Mouse (Mus musculus): ENCODE measurements around the gene Cela2a.
A peak's percentile ranks its signal among the peaks of the same experiment; 100 is the strongest.

Gene Cela2a

GRCm38 (mm10) chr4:141797545-141797944 is 28.4 kb downstream of the Cela2a start:
- Histone ChIP-seq H3K27me3 (ENCODE audit: control insufficient read depth, insufficient read depth, low read length, poor library complexity, severe bottlenecking) (no peaks in the 10 kb centered on the region), H3K36me3 (ENCODE audit: control insufficient read depth, insufficient read depth, low read length, poor library complexity, severe bottlenecking) (peaks cover 4% of the 10 kb centered on the region)
- DNase-seq (ENCODE audit: low read depth, low spot score), result no peak

DNA sequence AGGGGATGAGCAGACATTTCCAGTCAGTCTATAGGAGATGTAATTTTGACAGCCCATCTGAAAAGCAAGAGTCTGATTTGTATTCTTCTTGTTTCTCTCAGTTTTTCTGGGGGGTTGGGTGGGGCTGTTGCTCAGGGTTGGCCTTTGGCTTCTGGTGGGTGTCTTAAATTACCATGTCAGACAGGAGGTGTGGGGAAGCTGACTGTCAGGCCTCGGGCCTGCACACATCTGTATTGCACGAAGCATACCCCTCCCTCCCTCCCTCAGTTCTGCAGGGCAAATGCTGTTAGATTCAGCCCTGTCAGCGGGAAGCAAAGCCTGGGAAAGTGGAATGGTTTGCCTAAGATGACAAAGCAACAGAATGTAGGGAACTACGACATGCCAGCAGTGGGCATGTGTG is 29.0 kb downstream of the Cela2a start:
- DNase-seq (ENCODE audit: low read depth, low spot score), result no peak
- H3K36me3 ChIP-seq (ENCODE audit: control insufficient read depth, insufficient read depth, low read length, poor library complexity, severe bottlenecking), result peaks cover 4% of the 10 kb centered on the region
- H3K27me3 ChIP-seq (ENCODE audit: control insufficient read depth, insufficient read depth, low read length, poor library complexity, severe bottlenecking), result no peaks in the 10 kb centered on the region

GRCm38 (mm10) chr4:141796356-141796755 is 29.6 kb downstream of the Cela2a start:
- DNase-seq (ENCODE audit: low read depth, low spot score), result no peak
- Histone ChIP-seq H3K36me3 (ENCODE audit: control insufficient read depth, insufficient read depth, low read length, poor library complexity, severe bottlenecking) (peaks cover 4% of the 10 kb centered on the region), H3K27me3 (ENCODE audit: control insufficient read depth, insufficient read depth, low read length, poor library complexity, severe bottlenecking) (no peaks in the 10 kb centered on the region)

DNA sequence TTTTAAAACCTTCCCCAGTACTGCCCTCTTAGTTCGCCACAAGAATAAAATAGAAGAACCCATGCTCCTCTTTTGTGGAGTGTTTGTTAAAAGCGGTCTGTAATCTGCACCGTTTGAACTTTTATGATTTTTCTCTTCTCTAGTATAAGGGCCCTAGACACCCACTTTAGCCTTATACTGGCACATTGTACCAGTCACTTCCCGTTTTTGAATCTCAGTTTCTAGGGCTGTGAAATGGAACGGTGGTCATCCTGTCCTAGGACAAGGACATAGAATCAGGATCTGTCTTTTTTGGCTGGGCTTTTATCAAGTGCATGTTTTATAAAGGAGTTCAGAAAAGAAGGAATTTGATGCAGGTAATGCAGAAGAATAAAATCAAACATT is 31.8 kb downstream of the Cela2a start:
- Histone ChIP-seq H3K27me3 (ENCODE audit: control insufficient read depth, insufficient read depth, low read length, poor library complexity, severe bottlenecking) (no peaks in the 10 kb centered on the region), H3K36me3 (ENCODE audit: control insufficient read depth, insufficient read depth, low read length, poor library complexity, severe bottlenecking) (peaks cover 4% of the 10 kb centered on the region)
- peak; percentile 56 for DNase-seq (ENCODE audit: low read depth, low spot score)

- Histone ChIP-seq H3K27me3 (ENCODE audit: control insufficient read depth, insufficient read depth, low read length, poor library complexity, severe bottlenecking) (no peaks in the 10 kb centered on the region), H3K36me3 (ENCODE audit: control insufficient read depth, insufficient read depth, low read length, poor library complexity, severe bottlenecking) (peaks cover 4% of the 10 kb centered on the region)
- DNase-seq (ENCODE audit: low read depth, low spot score), result peak; percentile 98
Measured at GRCm38 (mm10) chr4:141793282-141794151, 32.4 kb downstream of the Cela2a start, which contains the start of gene Casp9. TSS of gene Casp9 (plus strand) at chr4:141793612.

DNA sequence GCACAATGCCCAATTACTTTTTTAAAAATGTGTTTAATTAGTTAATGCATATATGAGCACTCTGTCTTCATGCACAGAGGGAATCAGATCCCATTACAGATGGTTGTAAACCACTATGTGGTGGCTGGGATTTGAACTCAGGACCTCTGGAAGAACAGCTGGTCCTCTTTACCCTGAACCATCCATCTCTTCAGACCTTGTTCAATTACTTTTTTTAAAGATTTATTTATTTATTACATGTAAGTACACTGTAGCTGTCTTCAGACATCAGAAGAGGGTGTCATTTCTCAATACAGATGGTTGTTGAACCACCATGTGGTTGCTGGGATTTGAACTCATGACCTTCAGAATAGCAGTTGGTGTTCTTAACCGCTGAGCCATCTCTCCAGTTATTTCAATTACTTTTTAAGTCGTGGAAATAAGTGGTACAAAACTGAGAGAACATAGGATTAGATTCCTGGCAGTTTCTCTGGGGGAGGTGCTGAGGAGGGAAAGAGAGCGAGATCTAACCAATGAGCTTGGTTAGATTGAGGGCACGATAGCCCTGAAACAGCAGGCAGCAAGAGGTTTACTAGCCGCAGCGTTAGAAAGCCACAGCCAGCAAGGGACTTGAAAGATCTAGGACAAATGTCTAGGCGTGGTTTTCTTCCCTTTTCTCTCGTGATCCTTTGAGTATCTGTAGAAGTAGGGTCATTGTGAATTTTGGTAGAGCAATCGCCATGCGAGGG is 33.2 kb downstream of the Cela2a start:
- Histone ChIP-seq H3K36me3 (ENCODE audit: control insufficient read depth, insufficient read depth, low read length, poor library complexity, severe bottlenecking) (peaks cover 3% of the 10 kb centered on the region), H3K27me3 (ENCODE audit: control insufficient read depth, insufficient read depth, low read length, poor library complexity, severe bottlenecking) (no peaks in the 10 kb centered on the region)
- no peak for DNase-seq (ENCODE audit: low read depth, low spot score)

GRCm38 (mm10) chr4:141791951-141792350 is 34.0 kb downstream of the Cela2a start:
- DNase-seq (ENCODE audit: low read depth, low spot score), result no peak
- H3K36me3 ChIP-seq (ENCODE audit: control insufficient read depth, insufficient read depth, low read length, poor library complexity, severe bottlenecking), result no peaks in the 10 kb centered on the region; the same call in none of the 2 replicates
- H3K27me3 ChIP-seq (ENCODE audit: control insufficient read depth, insufficient read depth, low read length, poor library complexity, severe bottlenecking), result no peaks in the 10 kb centered on the region

- no peak for DNase-seq (ENCODE audit: low read depth, low spot score)
- H3K36me3 ChIP-seq (ENCODE audit: control insufficient read depth, insufficient read depth, low read length, poor library complexity, severe bottlenecking), result no peaks in the 10 kb centered on the region; the same call in 1 of the 2 replicates
- no peaks in the 10 kb centered on the region for H3K27me3 ChIP-seq (ENCODE audit: control insufficient read depth, insufficient read depth, low read length, poor library complexity, severe bottlenecking)
Measured at GRCm38 (mm10) chr4:141791486-141791885, 34.5 kb downstream of the Cela2a start.

DNA sequence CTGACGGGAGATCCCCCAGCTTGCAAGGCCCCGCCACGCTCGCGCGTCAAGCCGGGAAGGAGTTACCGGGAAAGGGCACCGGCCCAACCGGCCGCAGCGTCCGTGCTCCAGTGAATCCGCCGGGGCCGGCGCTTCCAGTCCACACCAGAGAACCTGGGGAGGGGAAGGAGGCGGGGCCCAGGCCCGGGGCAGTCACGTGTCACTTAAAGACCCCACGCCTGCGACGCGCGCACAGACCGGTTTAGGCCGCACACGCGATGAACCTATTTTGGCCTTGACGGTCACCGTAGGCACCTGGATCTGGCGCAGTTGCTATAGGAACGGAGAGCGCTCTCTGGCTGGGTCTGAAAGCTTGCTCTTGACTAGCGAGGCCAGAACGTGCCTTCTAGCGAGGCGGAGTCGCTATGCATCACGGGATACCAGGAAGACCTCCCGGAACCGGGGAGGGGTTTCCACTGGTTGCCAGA is 35.4 kb downstream of the Cela2a start, which contains the start of gene Dnajc16:
TSS of gene Dnajc16 (minus strand) at position 408 of the 467 bp plus-strand sequence.
- Histone ChIP-seq H3K36me3 (ENCODE audit: control insufficient read depth, insufficient read depth, low read length, poor library complexity, severe bottlenecking) (no peaks in the 10 kb centered on the region; the same call in 1 of the 2 replicates), H3K27me3 (ENCODE audit: control insufficient read depth, insufficient read depth, low read length, poor library complexity, severe bottlenecking) (no peaks in the 10 kb centered on the region)
- peak; percentile 99 for DNase-seq (ENCODE audit: low read depth, low spot score)

- no peaks in the 10 kb centered on the region for H3K27me3 ChIP-seq (ENCODE audit: control insufficient read depth, insufficient read depth, low read length, poor library complexity, severe bottlenecking)
- no peaks in the 10 kb centered on the region; the same call in 1 of the 2 replicates for H3K36me3 ChIP-seq (ENCODE audit: control insufficient read depth, insufficient read depth, low read length, poor library complexity, severe bottlenecking)
- DNase-seq (ENCODE audit: low read depth, low spot score), result peak; percentile 33
Measured at GRCm38 (mm10) chr4:141789564-141790218, 36.3 kb downstream of the Cela2a start.

GRCm38 (mm10) chr4:141787462-141787861 is 38.5 kb downstream of the Cela2a start:
- no peaks in the 10 kb centered on the region; the same call in 1 of the 2 replicates for H3K36me3 ChIP-seq (ENCODE audit: control insufficient read depth, insufficient read depth, low read length, poor library complexity, severe bottlenecking)
- DNase-seq (ENCODE audit: low read depth, low spot score), result no peak
- no peaks in the 10 kb centered on the region for H3K27me3 ChIP-seq (ENCODE audit: control insufficient read depth, insufficient read depth, low read length, poor library complexity, severe bottlenecking)

DNA sequence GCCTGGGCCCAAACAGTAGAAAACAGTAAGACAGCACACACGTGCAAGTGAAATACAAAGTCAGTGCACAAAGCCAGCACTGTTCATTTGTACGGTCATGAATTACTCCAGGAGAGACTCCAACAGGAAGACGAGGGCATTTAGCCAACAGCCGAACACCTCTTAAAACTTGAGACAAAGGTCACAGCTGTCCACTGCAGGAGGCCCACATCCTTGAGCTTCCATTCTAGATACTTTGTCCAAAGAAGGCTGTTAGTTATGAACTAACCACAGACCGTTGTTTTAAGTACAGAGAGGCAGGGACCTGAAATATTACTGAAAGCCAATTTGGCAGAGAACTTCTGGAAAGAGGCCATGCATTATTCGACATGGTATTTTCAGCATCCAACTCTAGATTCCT is 38.9 kb downstream of the Cela2a start:
- Histone ChIP-seq H3K36me3 (ENCODE audit: control insufficient read depth, insufficient read depth, low read length, poor library complexity, severe bottlenecking) (no peaks in the 10 kb centered on the region; the same call in 1 of the 2 replicates), H3K27me3 (ENCODE audit: control insufficient read depth, insufficient read depth, low read length, poor library complexity, severe bottlenecking) (no peaks in the 10 kb centered on the region)
- DNase-seq (ENCODE audit: low read depth, low spot score), result no peak

- Histone ChIP-seq H3K36me3 (ENCODE audit: control insufficient read depth, insufficient read depth, low read length, poor library complexity, severe bottlenecking) (no peaks in the 10 kb centered on the region; the same call in 1 of the 2 replicates), H3K27me3 (ENCODE audit: control insufficient read depth, insufficient read depth, low read length, poor library complexity, severe bottlenecking) (no peaks in the 10 kb centered on the region)
- DNase-seq (ENCODE audit: low read depth, low spot score), result no peak
Measured at GRCm38 (mm10) chr4:141786141-141786540, 39.8 kb downstream of the Cela2a start.

DNA sequence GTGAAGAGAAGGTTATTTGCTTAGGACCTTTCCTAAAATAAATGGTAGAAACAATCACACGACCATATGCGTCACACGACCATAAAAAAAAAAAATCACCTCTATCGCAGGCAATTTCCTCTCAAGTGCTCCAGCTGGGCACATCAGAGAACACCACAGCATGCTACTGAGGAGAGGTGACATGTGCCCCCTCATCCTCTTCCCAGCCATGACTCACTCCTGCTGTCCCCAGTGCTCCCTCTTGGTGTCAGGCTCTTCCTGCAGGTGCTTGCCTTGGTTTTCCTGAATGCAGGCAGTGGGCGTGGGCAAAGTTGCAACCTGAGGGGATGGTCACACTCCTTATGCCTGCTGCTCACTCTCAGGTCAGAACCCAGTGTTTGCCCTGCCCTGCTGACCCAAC is 41.1 kb downstream of the Cela2a start:
- Histone ChIP-seq H3K27me3 (ENCODE audit: control insufficient read depth, insufficient read depth, low read length, poor library complexity, severe bottlenecking) (no peaks in the 10 kb centered on the region), H3K36me3 (ENCODE audit: control insufficient read depth, insufficient read depth, low read length, poor library complexity, severe bottlenecking) (peaks cover 5% of the 10 kb centered on the region; the same call in 1 of the 2 replicates)
- DNase-seq (ENCODE audit: low read depth, low spot score), result no peak
